Mouse (Mus musculus) left cerebral cortex, adult 2 months (tissue): Measurements from ENCODE around the gene Stat3. TPM values are rescaled to one million over a fixed set of nuclear protein-coding genes. Genes with fewer than 3 reads are reported as not detected.

Source experiments
- DNase-seq, 2 experiments: peaks; one replicate each; pipeline ENCODE4 v3.0.0; 2021 to 2022; ENCODE audit warnings: low spot score in 2 of 2, mixed read lengths in 1 of 2; ENCODE audit errors: extremely low spot score in 1 of 2
- H3K27ac ChIP-seq: fragments of 200-600 bp; 2 replicates; pipeline ENCODE4 v1.8.1; 2022
- H3K4me3 ChIP-seq: fragments of 200-600 bp; 2 replicates; pipeline ENCODE4 v1.8.1; 2022
- CTCF ChIP-seq: fragments of 200-600 bp; IDR thresholded peaks from 2 replicates; pipeline ENCODE4 v1.8.1; 2022; ENCODE audit warnings: antibody characterized with exemption, mild to moderate bottlenecking, moderate library complexity
- intact Hi-C: fragments of 180-260 bp; cut with DNase I; formaldehyde crosslinking; loops from one replicate; pipeline ENCODE4 v1.15.1; 2025
- total RNA-seq, 2 experiments: library from RNA; stranded (reverse); gene quantifications; 2 replicates each; pipeline ENCODE4 v1.2.3; 2021

Gene Stat3
- total RNA-seq, 2 experiments from 2014 or later = 35.7 to 40.9 TPM

- no peak for TF ChIP-seq CTCF
- intact Hi-C loops = no loop called here
- no peak overlapping the region for H3K27ac ChIP-seq
- no peak for DNase-seq
- no peak overlapping the region for H3K4me3 ChIP-seq
Measured at GRCm38 (mm10) chr11:100971455-100971854, 32.1 kb upstream of the Stat3 start.

GRCm38 (mm10) chr11:100970557-100970937 lies 31.2 kb upstream of the Stat3 start, which contains the start of gene Cavin1:
TSS of gene Cavin1 (minus strand) at chr11:100970887.
- Histone ChIP-seq H3K4me3 (peak within 1 kb of the TSS; percentile 52), H3K27ac (peak within 1 kb of the TSS; percentile 75)
- intact Hi-C loops = no loop called here
- TF ChIP-seq CTCF = no peak
- DNase-seq = peak; percentile 47 to 62

- TF ChIP-seq CTCF = no peak
- intact Hi-C loops = no loop called here
- H3K27ac ChIP-seq = peak overlapping the region; percentile 75
- no peak for DNase-seq
- peak overlapping the region; percentile 52 for H3K4me3 ChIP-seq
Measured at GRCm38 (mm10) chr11:100969744-100970556, 30.6 kb upstream of the Stat3 start.

GRCm38 (mm10) chr11:100969189-100969743 lies 29.9 kb upstream of the Stat3 start:
- no peak for DNase-seq
- intact Hi-C loops = no loop called here
- TF ChIP-seq CTCF = no peak
- Histone ChIP-seq H3K27ac (peak overlapping the region; percentile 75), H3K4me3 (peak overlapping the region; percentile 52)

GRCm38 (mm10) chr11:100968501-100968900 lies 29.2 kb upstream of the Stat3 start:
- TF ChIP-seq CTCF = no peak
- H3K27ac ChIP-seq = no peak overlapping the region
- DNase-seq = no peak
- intact Hi-C loops = no loop called here
- no peak overlapping the region; the same call in 1 of the 2 replicates for H3K4me3 ChIP-seq

- intact Hi-C loops = no loop called here
- no peak for DNase-seq
- Histone ChIP-seq H3K27ac (no peak overlapping the region), H3K4me3 (no peak overlapping the region; the same call in 1 of the 2 replicates)
- TF ChIP-seq CTCF = no peak
Measured at GRCm38 (mm10) chr11:100967881-100968420, 28.6 kb upstream of the Stat3 start.

GRCm38 (mm10) chr11:100967376-100967775 lies 28.0 kb upstream of the Stat3 start:
- Histone ChIP-seq H3K4me3 (no peak overlapping the region), H3K27ac (no peak overlapping the region)
- intact Hi-C loops = no loop called here
- no peak for DNase-seq
- TF ChIP-seq CTCF = no peak

GRCm38 (mm10) chr11:100965760-100966159 lies 26.4 kb upstream of the Stat3 start:
- no peak for TF ChIP-seq CTCF
- intact Hi-C loops = no loop called here
- H3K27ac ChIP-seq = no peak overlapping the region
- DNase-seq = no peak
- no peak overlapping the region for H3K4me3 ChIP-seq

GRCm38 (mm10) chr11:100964901-100965542 lies 25.7 kb upstream of the Stat3 start:
- no peak overlapping the region for H3K27ac ChIP-seq
- intact Hi-C loops = no loop called here

GRCm38 (mm10) chr11:100964180-100964579 lies 24.8 kb upstream of the Stat3 start:
- intact Hi-C loops = no loop called here

More at GRCm38 (mm10) chr11:100964901-100965542, 25.7 kb upstream of the Stat3 start:
- no peak overlapping the region for H3K4me3 ChIP-seq
- TF ChIP-seq CTCF = no peak
- no peak for DNase-seq

GRCm38 (mm10) chr11:100963647-100964046 lies 24.3 kb upstream of the Stat3 start:
- Histone ChIP-seq H3K4me3 (no peak overlapping the region), H3K27ac (no peak overlapping the region)
- intact Hi-C loops = no loop called here
- no peak for TF ChIP-seq CTCF
- DNase-seq = no peak

More at GRCm38 (mm10) chr11:100964180-100964579, 24.8 kb upstream of the Stat3 start:
- DNase-seq = no peak
- no peak for TF ChIP-seq CTCF
- Histone ChIP-seq H3K4me3 (no peak overlapping the region), H3K27ac (no peak overlapping the region)
